Mouse (Mus musculus): ENCODE measurements at regions not wholly inside any gene's neighbourhood (a gene's known extent, or its start where the extent isn't known, plus 50 kb on each side); places are given as distances from the start of the nearest gene placed in this dataset.

- TF ChIP-seq CTCF (IDR thresholded peaks at IDR 0.05; ENCODE audit: extremely low read depth, insufficient read depth, low read length) (no peak), POLR2A (IDR thresholded peaks at IDR 0.05; ENCODE audit: extremely low read depth, insufficient read depth, low read length) (no peak)
Observed at GRCm38 (mm10) chr9:61173548-61173947, 198.6 kb upstream of the Tle3 start.
